Mouse (Mus musculus) bone marrow macrophage, adult 2 months (primary cell): ENCODE data around the gene Cdk19.

Experiments
- CTCF ChIP-seq: IDR thresholded peaks from 2 replicates; pipeline ENCODE4 v1.5.1; 2012; ENCODE audit warnings: low read depth, mild to moderate bottlenecking, low read length, moderate library complexity
- POLR2A ChIP-seq: IDR thresholded peaks from 2 replicates; pipeline ENCODE4 v1.6.1; 2012; ENCODE audit warnings: mild to moderate bottlenecking, low read depth, low read length, borderline replicate concordance

DNA sequence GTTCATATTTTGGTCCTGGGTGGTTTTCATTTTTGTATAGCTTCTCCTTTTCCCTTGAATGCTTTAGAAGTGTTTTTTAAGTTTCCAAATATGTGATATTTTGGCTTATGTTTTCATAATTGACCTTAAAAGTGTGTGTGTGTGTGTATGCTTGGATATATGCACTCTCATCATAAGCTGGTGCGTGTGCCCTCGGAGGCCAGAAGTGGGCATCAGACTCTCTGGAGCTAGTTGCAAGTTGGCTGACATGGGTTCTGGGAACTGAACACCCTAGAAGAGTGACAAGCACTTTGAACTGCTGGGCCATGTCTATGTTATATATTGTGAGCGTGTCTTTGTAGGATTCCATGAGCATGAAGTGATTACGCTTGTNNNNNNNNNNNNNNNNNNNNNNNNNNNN, 110.8 kb downstream of the Cdk19 start:
- TF ChIP-seq POLR2A: no peak
- no peak for TF ChIP-seq CTCF
